Mouse (Mus musculus) cerebellum, postnatal 36 days (tissue): Measurements from ENCODE around the gene Slc29a4.
A peak's percentile ranks its signal among the peaks of the same experiment; 100 is the strongest.

Source experiments
- DNase-seq, 2 experiments: peaks; one replicate each; pipeline ENCODE4 v3.0.0; 2021 to 2022; ENCODE audit warnings: mixed read lengths in 2 of 2

Gene Slc29a4

DNA sequence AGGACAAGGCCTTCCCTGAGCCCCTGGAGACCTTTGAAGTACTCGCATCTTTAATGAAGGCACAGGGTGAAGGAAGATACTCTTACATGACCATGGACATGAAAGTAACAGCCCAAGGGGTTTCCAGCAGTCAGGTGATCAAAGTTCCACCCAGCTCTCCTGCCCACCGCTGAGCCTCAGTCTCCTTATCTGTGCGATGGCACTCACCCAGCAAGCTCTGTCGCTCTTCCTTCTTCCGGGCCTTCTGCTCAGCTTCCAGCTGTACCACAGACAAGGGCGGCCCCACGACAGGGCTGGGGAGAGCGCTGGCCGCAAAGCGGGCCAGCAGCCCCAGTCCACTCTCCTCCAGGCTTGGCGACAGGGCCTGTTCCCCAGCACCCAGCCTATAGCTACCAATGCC lies 57.9 kb downstream of the Slc29a4 start:
- no peak for DNase-seq

DNA sequence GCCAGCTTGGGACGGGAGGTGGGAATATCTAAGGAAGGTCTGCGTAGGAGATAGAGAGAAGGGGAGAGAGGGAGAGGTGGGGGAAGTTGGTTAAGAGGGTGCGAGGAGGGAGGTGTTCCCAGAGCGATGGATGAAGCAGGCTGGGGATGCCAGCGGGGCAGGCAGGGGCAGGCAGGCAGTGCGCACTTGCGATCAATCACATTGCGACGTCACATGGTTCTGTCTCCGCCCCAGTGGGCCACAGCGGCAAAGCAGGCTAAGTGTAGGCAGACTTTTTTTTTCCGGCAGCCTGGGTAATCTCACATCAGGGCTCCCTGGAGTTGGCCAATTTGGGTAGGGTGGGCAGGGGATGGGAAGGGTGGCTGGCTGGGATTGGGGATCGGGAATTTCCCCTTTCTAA lies 59.9 kb downstream of the Slc29a4 start:
- DNase-seq: no peak

DNA sequence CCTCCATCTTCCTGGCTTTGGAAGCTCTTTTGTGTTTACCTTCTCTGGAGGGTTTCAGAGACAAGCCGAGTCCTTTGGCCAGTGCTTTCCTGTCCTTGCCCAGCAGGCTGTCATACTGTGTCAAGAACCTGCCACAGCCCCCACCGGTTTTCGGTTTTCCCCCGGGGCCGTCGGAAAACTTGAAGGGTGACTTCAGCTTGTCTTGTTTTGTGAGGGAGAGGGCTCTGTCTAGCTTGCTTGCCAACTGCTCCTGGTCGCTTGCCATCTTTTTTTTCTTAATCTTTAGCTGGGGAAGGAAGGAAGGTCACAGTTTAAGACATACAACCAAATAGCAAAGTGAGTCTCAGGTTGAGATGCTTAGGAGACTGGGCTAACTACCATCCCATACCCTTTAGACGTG lies 67.5 kb downstream of the Slc29a4 start:
- DNase-seq: no peak

DNA sequence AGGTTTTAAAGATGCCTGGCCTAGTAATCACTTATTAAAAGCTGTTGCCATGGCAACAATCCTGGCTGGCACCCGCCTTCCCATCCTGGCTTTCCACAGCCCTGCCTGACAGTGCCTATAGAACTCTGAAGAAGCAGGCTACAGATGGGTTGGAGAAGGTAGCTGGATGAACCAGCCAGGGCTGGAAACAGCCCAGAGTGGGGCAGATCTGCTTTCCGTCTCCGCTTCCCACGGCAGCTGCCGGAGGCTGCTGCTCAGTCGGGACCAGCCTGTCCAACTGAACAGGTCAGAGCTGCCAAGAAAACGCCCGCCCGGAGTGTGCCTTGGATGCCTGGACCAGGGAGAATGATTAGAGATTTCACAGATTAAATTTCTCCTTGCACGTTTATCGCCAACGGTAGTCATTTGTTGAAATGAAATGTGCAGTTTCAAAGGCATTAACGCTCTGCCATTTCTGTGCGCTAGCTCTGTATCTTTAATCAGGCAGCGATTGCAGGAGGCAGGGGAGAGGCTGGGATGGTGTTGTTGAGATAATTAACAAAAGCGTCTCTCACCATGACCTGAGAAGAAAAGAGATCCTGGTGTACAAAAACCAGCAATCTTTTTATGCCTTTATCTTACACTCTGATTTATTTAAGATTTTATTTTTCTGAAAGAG lies 69.1 kb downstream of the Slc29a4 start:
- DNase-seq: peak; percentile 72 to 73

DNA sequence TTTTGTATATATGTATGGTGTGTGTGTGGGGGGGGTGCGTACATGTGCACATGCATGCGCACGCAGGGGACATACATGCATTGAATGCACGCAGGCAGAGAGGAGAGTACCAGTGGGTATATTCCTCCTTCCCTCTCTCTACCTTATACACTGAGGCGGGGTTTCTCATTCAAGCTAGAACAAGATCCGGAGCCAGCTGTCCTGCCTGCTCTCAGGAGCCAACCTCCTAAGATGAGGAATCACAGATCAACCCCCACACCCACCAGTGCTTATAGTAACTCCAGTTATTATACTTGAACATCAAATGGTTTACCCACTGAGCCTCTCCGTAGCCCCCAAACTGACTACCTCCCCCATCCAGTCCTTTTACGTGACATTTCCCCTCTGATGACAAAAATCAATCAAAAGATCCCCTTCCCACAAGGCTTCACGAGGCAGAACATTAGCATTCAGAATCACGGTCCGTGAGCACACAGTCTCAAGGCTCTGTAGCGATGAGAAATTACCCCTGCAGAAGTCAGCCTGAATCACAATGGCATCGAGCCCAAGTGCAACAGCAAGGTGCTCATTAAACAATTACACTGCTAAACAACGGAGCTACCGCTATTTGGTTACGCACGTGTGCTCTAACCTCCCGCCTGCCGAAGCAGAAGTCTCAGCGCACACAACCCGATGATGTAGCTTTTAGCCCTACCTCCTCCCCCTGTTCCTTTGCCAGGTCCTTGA lies 69.9 kb downstream of the Slc29a4 start:
- no peak for DNase-seq

DNA sequence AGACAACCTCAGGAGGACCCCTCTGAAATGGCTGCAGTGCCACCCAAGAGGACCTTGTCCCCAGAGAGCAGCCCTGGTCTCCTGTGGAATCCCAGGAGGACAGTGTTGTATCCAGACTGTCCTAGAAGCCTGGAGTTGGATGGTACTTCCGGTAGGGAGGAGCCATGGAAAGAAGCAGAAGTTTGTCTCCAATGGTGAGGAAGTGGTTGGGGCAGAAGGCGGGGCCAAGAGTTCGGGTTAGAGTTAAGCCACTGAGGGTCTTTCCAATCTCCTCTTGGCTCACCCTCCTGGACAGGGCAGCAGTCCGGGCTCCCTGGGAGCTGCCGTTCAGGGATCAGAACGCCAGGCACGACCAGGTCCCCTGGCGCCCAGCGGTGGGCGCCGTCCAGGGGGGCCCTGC lies 72.0 kb downstream of the Slc29a4 start:
- DNase-seq: no peak

DNA sequence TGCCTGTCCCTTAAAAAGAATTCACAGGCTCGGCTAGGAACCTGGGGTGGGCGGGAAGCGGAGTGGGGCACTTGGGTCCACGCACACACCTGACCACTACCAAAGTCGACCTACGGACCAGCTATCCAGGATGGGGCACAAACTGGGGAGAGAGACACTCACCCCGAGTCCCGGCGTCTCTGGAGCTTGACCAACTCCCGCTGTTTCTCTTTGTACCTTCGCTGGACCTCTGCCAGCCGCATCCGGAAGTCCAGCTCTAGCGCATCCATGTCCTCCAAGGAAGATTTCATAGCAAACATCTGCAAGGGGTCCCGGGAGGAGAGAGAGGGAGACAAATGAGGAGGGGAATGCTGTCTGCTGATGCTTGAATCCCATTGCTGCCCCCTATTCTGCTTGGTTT lies 72.6 kb downstream of the Slc29a4 start:
- no peak for DNase-seq

DNA sequence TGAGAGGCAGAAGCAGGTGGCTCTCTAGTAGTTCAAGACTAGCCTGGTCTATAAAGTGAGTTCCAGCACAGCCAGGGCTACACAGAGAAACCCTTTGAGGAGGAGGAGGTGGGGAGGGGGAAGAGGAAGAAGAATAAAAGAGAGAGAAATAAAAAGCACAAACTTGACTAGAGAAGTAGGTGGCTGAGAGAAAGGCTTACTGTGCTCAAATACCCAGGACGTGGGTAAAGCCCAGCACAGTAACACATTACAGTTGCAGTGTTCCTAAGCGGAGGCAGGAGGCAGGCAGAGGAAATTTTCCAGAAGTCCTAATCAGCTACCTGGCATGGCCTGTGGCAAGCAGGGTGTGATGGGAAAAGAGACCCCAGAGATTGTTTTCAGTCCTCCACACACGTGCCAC lies 74.4 kb downstream of the Slc29a4 start:
- no peak for DNase-seq

DNA sequence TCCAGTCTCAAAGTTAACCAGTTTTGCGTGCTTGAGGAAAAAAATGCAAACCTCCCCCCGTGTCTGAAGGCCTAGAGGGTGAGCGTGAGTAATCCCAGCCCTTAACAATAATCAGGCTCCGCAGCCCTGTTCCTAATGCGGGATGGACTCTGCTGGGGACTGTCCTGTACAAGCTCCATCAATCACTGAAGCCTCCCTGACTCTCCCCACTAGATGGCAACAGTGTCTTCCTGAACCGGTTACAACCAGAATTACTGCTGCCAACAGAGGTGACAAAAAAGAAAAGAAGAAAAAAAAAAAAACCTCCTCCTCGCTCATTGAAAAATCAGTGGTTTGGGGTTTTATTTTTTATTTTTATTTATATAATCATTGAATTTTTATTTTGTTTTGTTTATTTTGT lies 75.6 kb downstream of the Slc29a4 start:
- peak; percentile 77 to 86 for DNase-seq

DNA sequence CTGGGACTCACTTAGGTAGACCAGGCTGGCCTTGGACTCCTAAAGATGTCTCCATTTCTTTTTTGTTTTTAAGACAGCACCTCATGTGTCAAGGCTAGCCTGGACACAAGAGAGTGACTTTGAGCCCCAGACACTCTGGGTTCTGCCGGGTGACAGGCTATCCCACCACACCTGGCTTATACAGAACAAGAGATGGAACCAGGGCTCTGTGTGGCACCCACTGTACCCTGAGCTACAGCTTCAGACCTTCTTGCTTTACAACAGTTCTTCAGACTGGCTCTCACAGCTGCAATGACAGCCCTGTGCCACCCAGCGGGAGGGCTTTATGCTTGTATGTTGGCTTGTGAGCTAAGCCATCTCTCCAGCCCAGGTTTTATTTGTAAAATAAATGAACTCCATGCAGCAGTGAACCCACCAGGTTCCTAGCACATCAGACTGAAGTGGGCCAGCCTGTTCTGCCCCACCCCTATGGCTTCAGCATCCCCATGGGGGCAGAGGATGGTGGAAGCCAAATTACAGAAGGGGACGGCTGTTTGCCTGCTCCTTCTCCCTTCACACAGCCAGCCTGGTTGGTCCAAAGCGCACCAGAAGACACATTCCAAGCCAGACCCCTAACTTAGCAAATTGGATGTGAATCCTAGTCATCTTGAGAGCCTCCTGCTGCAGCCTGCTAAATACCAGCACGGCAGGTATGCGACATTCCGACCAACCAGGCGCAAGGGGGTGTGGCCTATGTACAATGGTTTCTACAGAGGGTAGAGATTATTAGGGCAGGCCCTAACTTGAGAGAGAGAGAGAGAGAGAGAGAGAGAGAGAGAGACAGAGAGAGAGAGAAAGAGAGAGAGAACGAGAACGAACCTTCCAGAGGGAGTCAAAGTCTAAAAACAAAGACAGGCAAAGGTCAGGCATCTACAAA lies 76.3 kb downstream of the Slc29a4 start:
- no peak for DNase-seq

DNA sequence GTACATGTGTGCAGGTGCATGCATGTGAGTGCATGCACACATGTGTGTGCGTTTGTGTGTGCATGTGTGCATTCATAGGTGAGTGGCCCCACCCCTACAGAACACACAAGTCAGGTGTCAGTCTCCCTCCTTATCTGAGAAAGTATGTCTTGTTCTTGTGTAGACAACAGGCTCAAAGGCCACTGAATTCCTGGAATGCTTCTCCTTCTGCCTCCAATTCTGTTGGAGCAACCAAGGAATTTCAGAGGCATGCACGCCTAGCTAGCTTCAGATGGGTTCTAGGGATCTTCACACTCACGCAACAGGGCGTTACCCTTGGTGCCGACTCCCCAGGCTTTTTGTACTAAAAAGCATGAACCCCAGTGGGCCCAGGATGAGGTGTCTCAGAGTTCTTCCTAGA lies 77.3 kb downstream of the Slc29a4 start:
- DNase-seq: no peak

DNA sequence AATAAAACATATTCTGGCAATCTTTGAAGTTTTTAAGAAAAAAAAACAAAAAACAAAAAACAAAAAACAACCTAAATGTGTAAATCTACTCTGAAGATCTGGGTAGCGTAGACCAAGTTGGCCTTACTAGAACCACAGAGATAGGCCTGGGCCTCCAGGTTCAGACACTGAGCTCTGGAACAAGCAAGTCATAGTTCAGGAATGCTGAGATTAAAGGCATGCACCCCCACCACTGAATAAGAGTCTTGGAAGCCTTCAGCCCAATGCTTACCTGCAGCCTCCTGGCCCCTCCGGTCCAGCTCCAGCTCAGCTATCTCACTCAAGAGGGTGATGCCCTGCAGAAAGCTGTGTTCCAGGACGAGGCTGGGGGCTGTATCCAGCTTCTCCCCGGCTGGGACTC lies 78.7 kb downstream of the Slc29a4 start:
- DNase-seq: no peak

DNA sequence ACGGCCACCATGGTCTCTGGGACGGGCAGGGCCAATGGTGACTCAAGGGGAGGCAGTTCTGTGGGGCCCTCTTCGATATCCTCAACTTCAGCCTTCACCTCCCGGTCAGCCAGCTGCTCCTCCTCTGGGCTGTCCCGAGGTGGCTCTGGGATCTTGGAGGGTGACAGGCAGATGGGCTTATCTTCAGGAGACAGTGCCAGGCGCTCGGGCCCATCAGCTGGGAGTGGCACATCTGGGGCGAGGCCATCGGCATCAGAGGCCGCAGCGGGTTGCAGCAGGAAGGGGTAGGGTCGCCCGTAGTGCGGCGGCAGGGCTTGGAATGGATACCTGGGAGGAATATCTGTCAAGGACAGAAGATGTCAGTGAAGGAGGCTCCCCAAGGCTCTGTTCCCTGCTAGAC lies 79.7 kb downstream of the Slc29a4 start:
- no peak for DNase-seq
